Mouse (Mus musculus) lung, embryonic 14.5 days (tissue): ENCODE data around the gene Etv6. TPM values are rescaled to one million over a fixed set of nuclear protein-coding genes. Genes with fewer than 3 reads are reported as not detected.

Experiments
- ATAC-seq: fragments of 200-750 bp; cut with Nextera tagmentation; 2 replicates; pipeline ENCODE4 v1.8.0; 2017; ENCODE audit warnings: mild to moderate bottlenecking, moderate TSS enrichment, moderate library complexity; ENCODE audit not compliant: insufficient read depth
- DNase-seq: peaks from one replicate; pipeline ENCODE4 v3.0.0-alpha.2; 2015
- H3K27ac ChIP-seq: fragments of 300-500 bp; sonication (generic); 2 replicates; pipeline ENCODE4 v1.5.1; 2014; ENCODE audit warnings: low read depth, mild to moderate bottlenecking, moderate library complexity
- H3K27me3 ChIP-seq: fragments of 300-500 bp; sonication (generic); 2 replicates; pipeline ENCODE4 v1.6.1; 2014; ENCODE audit warnings: low read length, control low read depth; ENCODE audit not compliant: insufficient read depth
- H3K36me3 ChIP-seq: fragments of 300-500 bp; sonication (generic); 2 replicates; pipeline ENCODE4 v1.6.1; 2014; ENCODE audit warnings: control low read depth; ENCODE audit not compliant: insufficient read depth
- H3K4me1 ChIP-seq: fragments of 300-500 bp; sonication (generic); 2 replicates; pipeline ENCODE4 v1.6.1; 2014; ENCODE audit warnings: antibody characterized with exemption, control low read depth; ENCODE audit not compliant: insufficient read depth
- H3K4me2 ChIP-seq: fragments of 300-500 bp; sonication (generic); 2 replicates; pipeline ENCODE4 v1.6.1; 2014; ENCODE audit warnings: mild to moderate bottlenecking
- H3K4me3 ChIP-seq: fragments of 300-500 bp; sonication (generic); 2 replicates; pipeline ENCODE4 v1.5.1; 2014; ENCODE audit warnings: low read depth, low read length
- H3K9ac ChIP-seq: fragments of 300-500 bp; sonication (generic); 2 replicates; pipeline ENCODE4 v1.6.1; 2014
- H3K9me3 ChIP-seq: fragments of 300-500 bp; sonication (generic); 2 replicates; pipeline ENCODE4 v1.6.1; 2016; ENCODE audit warnings: low read depth, low read length, control low read depth
- CTCF ChIP-seq: IDR thresholded peaks from 2 replicates; pipeline ENCODE4 v1.5.1; 2016; ENCODE audit warnings: antibody characterized with exemption, low read depth
- WGBS: fragments of 180-500 bp; shearing (Covaris S2); extraction: QIAGEN DNeasy Blood & Tissue Kit; methylation state at CpG from one replicate; pipeline ENCODE4 v1.1.7; 2014; 5-methylcytosine and 5-hydroxymethylcytosine counted together
- polyA plus RNA-seq: library from polyadenylated mRNA; unstranded; fragments of >200 nt; fragmentation: Nextera tagmentation; extraction: Ambion mirVana; gene quantifications from 2 replicates; pipeline ENCODE4 v1.2.1, GENCODE M21; 2014

Etv6 gene
- polyA plus RNA-seq, 1 experiment from 2014 or later, result 21.4 TPM

GRCm38 (mm10) chr6:134045092-134045868 lies 9.8 kb downstream of the Etv6 start:
- no peak overlapping the region for H3K27ac ChIP-seq
- TF ChIP-seq CTCF, result no peak
- DNase-seq, result no peak
- no peak overlapping the region for H3K4me3 ChIP-seq
- H3K27me3 ChIP-seq, result no peaks in the 10 kb centered on the region
- no peak for ATAC-seq
- peaks cover 13% of the 10 kb centered on the region for H3K4me1 ChIP-seq
- H3K9me3 ChIP-seq, result no peaks in the 10 kb centered on the region
- no peak overlapping the region for H3K4me2 ChIP-seq
- H3K9ac ChIP-seq, result no peak overlapping the region
- H3K36me3 ChIP-seq, result peaks cover 5% of the 10 kb centered on the region; the same call in 1 of the 2 replicates
- 73% methylated on average over 9 of the region's 9 CpGs for WGBS

- Histone ChIP-seq H3K4me2 (no peak overlapping the region), H3K36me3 (peaks cover 5% of the 10 kb centered on the region; the same call in 1 of the 2 replicates), H3K4me1 (peaks cover 11% of the 10 kb centered on the region), H3K9me3 (no peaks in the 10 kb centered on the region), H3K27me3 (no peaks in the 10 kb centered on the region), H3K9ac (no peak overlapping the region), H3K27ac (no peak overlapping the region), H3K4me3 (no peak overlapping the region)
- TF ChIP-seq CTCF, result no peak
- DNase-seq (no peak), ATAC-seq (no peak)
- WGBS, result 33% methylated on average over 5 of the region's 5 CpGs
Observed at GRCm38 (mm10) chr6:134046136-134046535, 10.6 kb downstream of the Etv6 start.

- no peaks in the 10 kb centered on the region for H3K9me3 ChIP-seq
- no peak for TF ChIP-seq CTCF
- DNase-seq, result peak; percentile 22
- no peak overlapping the region for H3K9ac ChIP-seq
- H3K27me3 ChIP-seq, result no peaks in the 10 kb centered on the region
- H3K4me2 ChIP-seq, result no peak overlapping the region
- no peak for ATAC-seq
- WGBS, result 47% methylated on average over 5 of the region's 5 CpGs
- no peak overlapping the region for H3K4me3 ChIP-seq
- H3K4me1 ChIP-seq, result peaks cover 11% of the 10 kb centered on the region
- H3K36me3 ChIP-seq, result peaks cover 5% of the 10 kb centered on the region; the same call in 1 of the 2 replicates
- no peak overlapping the region for H3K27ac ChIP-seq
Observed at GRCm38 (mm10) chr6:134047249-134047648, 11.7 kb downstream of the Etv6 start.

GRCm38 (mm10) chr6:134047974-134048373 lies 12.5 kb downstream of the Etv6 start:
- DNase-seq, result no peak
- no peak for ATAC-seq
- H3K27ac ChIP-seq, result no peak overlapping the region
- H3K27me3 ChIP-seq, result no peaks in the 10 kb centered on the region
- H3K4me1 ChIP-seq, result peaks cover 9% of the 10 kb centered on the region
- H3K4me2 ChIP-seq, result no peak overlapping the region
- H3K4me3 ChIP-seq, result no peak overlapping the region
- 90% methylated on average over 6 of the region's 6 CpGs for WGBS
- H3K9ac ChIP-seq, result no peak overlapping the region
- H3K36me3 ChIP-seq, result peaks cover 5% of the 10 kb centered on the region; the same call in 1 of the 2 replicates
- TF ChIP-seq CTCF, result no peak
- no peaks in the 10 kb centered on the region for H3K9me3 ChIP-seq

GRCm38 (mm10) chr6:134048965-134049364 lies 13.5 kb downstream of the Etv6 start:
- WGBS, result 83% methylated on average over 6 of the region's 6 CpGs
- peaks cover 5% of the 10 kb centered on the region for H3K4me1 ChIP-seq

GRCm38 (mm10) chr6:134050466-134050865 lies 15.0 kb downstream of the Etv6 start:
- Histone ChIP-seq H3K4me1 (0 out of 2 replicates have a peak, but pooled peaks cover 5% of the 10 kb centered on the region), H3K9me3 (no peaks in the 10 kb centered on the region), H3K9ac (no peak overlapping the region), H3K4me2 (no peak overlapping the region), H3K4me3 (no peak overlapping the region), H3K27me3 (no peaks in the 10 kb centered on the region), H3K36me3 (peaks cover 10% of the 10 kb centered on the region; the same call in 1 of the 2 replicates), H3K27ac (no peak overlapping the region)
- no peak for TF ChIP-seq CTCF
- WGBS, result 76% methylated on average over 8 of the region's 8 CpGs
- DNase-seq (no peak), ATAC-seq (no peak)

More at GRCm38 (mm10) chr6:134048965-134049364, 13.5 kb downstream of the Etv6 start:
- DNase-seq, result no peak
- no peak for ATAC-seq
- no peak for TF ChIP-seq CTCF
- Histone ChIP-seq H3K27me3 (no peaks in the 10 kb centered on the region), H3K36me3 (peaks cover 10% of the 10 kb centered on the region; the same call in 1 of the 2 replicates), H3K4me3 (no peak overlapping the region), H3K4me2 (no peak overlapping the region), H3K27ac (no peak overlapping the region), H3K9ac (no peak overlapping the region), H3K9me3 (no peaks in the 10 kb centered on the region)

- no peak for TF ChIP-seq CTCF
- H3K4me1 ChIP-seq, result no peaks in the 10 kb centered on the region
- no peak overlapping the region for H3K27ac ChIP-seq
- H3K9me3 ChIP-seq, result no peaks in the 10 kb centered on the region
- no peak overlapping the region for H3K4me3 ChIP-seq
- H3K36me3 ChIP-seq, result 0 out of 2 replicates have a peak, but pooled peaks cover 6% of the 10 kb centered on the region
- H3K9ac ChIP-seq, result no peak overlapping the region
- no peaks in the 10 kb centered on the region for H3K27me3 ChIP-seq
- WGBS, result 72% methylated on average over 7 of the region's 7 CpGs
- DNase-seq, result no peak
- no peak overlapping the region for H3K4me2 ChIP-seq
- no peak for ATAC-seq
Observed at GRCm38 (mm10) chr6:134051950-134052349, 16.4 kb downstream of the Etv6 start.
